Mouse (Mus musculus): ENCODE results near the gene Ntng1. TPM values are rescaled to one million over a fixed set of nuclear protein-coding genes. Genes with fewer than 3 reads are reported as not detected.

Ntng1 gene
- polyA plus RNA-seq, 1 experiment from 2014 or later: 3.3 TPM

- Histone ChIP-seq H3K4me1 (no peaks in the 10 kb centered on the region), H3K4me3 (replicated peaks) (no peak overlapping the region), H3K36me3 (no peaks in the 10 kb centered on the region), H3K9ac (no peak overlapping the region), H3K27ac (replicated peaks) (no peak overlapping the region), H3K27me3 (no peaks in the 10 kb centered on the region), H3K9me3 (replicated peaks) (no peaks in the 10 kb centered on the region), H3K4me2 (replicated peaks) (no peak overlapping the region)
- WGBS: 51% methylated on average over 18 of the region's 18 CpGs
- no peak for ATAC-seq (ENCODE audit: insufficient number of reproducible peaks, low FRiP score, low TSS enrichment, low read depth)
Observed at GRCm38 (mm10) chr3:110131043-110131891, 12.5 kb downstream of the Ntng1 start.

- H3K4me1 ChIP-seq: no peaks in the 10 kb centered on the region
- H3K9ac ChIP-seq: no peak overlapping the region
- no peaks in the 10 kb centered on the region for H3K9me3 ChIP-seq (replicated peaks)
- no peak overlapping the region for H3K4me2 ChIP-seq (replicated peaks)
- H3K27me3 ChIP-seq: no peaks in the 10 kb centered on the region
- no peak overlapping the region for H3K27ac ChIP-seq (replicated peaks)
- no peaks in the 10 kb centered on the region for H3K36me3 ChIP-seq
- 66% methylated on average over 6 of the region's 6 CpGs for WGBS
- no peak overlapping the region for H3K4me3 ChIP-seq (replicated peaks)
- no peak for ATAC-seq (ENCODE audit: insufficient number of reproducible peaks, low FRiP score, low TSS enrichment, low read depth)
Observed at GRCm38 (mm10) chr3:110129607-110130006, 14.2 kb downstream of the Ntng1 start.

- Histone ChIP-seq H3K9me3 (replicated peaks) (no peaks in the 10 kb centered on the region), H3K4me3 (replicated peaks) (no peak overlapping the region), H3K36me3 (no peaks in the 10 kb centered on the region), H3K9ac (no peak overlapping the region), H3K27me3 (no peaks in the 10 kb centered on the region), H3K4me2 (replicated peaks) (no peak overlapping the region), H3K27ac (replicated peaks) (no peak overlapping the region), H3K4me1 (no peaks in the 10 kb centered on the region)
- ATAC-seq (ENCODE audit: insufficient number of reproducible peaks, low FRiP score, low TSS enrichment, low read depth): no peak
- 49% methylated on average over 2 of the region's 2 CpGs for WGBS
Observed at GRCm38 (mm10) chr3:110105982-110106381, 37.8 kb downstream of the Ntng1 start.

- Histone ChIP-seq H3K4me3 (replicated peaks) (no peak overlapping the region), H3K4me1 (no peaks in the 10 kb centered on the region), H3K4me2 (replicated peaks) (no peak overlapping the region), H3K9me3 (replicated peaks) (no peaks in the 10 kb centered on the region), H3K27me3 (no peaks in the 10 kb centered on the region), H3K9ac (no peak overlapping the region), H3K27ac (replicated peaks) (no peak overlapping the region), H3K36me3 (no peaks in the 10 kb centered on the region)
- 77% methylated on average over 2 of the region's 2 CpGs for WGBS
- ATAC-seq (ENCODE audit: insufficient number of reproducible peaks, low FRiP score, low TSS enrichment, low read depth): no peak
Observed at GRCm38 (mm10) chr3:110094407-110094806, 49.4 kb downstream of the Ntng1 start.

GRCm38 (mm10) chr3:110094003-110094402 is 49.8 kb downstream of the Ntng1 start:
- Histone ChIP-seq H3K4me2 (replicated peaks) (no peak overlapping the region), H3K4me3 (replicated peaks) (no peak overlapping the region), H3K9me3 (replicated peaks) (no peaks in the 10 kb centered on the region), H3K4me1 (no peaks in the 10 kb centered on the region), H3K27me3 (no peaks in the 10 kb centered on the region), H3K9ac (no peak overlapping the region), H3K36me3 (no peaks in the 10 kb centered on the region), H3K27ac (replicated peaks) (no peak overlapping the region)
- 71% methylated on average over 3 of the region's 3 CpGs for WGBS
- ATAC-seq (ENCODE audit: insufficient number of reproducible peaks, low FRiP score, low TSS enrichment, low read depth): no peak

- 83% methylated on average over 3 of the region's 3 CpGs for WGBS
Observed at GRCm38 (mm10) chr3:110092521-110092920, 51.3 kb downstream of the Ntng1 start.

GRCm38 (mm10) chr3:110087189-110087588 is 56.6 kb downstream of the Ntng1 start:
- Histone ChIP-seq H3K27ac (replicated peaks) (no peak overlapping the region), H3K9ac (no peak overlapping the region), H3K36me3 (no peaks in the 10 kb centered on the region), H3K4me3 (replicated peaks) (no peak overlapping the region), H3K4me2 (replicated peaks) (no peak overlapping the region), H3K27me3 (no peaks in the 10 kb centered on the region), H3K4me1 (no peaks in the 10 kb centered on the region), H3K9me3 (replicated peaks) (no peaks in the 10 kb centered on the region)
- 78% methylated on average over 6 of the region's 6 CpGs for WGBS
- ATAC-seq (ENCODE audit: insufficient number of reproducible peaks, low FRiP score, low TSS enrichment, low read depth): no peak

More at GRCm38 (mm10) chr3:110092521-110092920, 51.3 kb downstream of the Ntng1 start:
- Histone ChIP-seq H3K27ac (replicated peaks) (no peak overlapping the region), H3K4me3 (replicated peaks) (no peak overlapping the region), H3K4me2 (replicated peaks) (no peak overlapping the region), H3K27me3 (no peaks in the 10 kb centered on the region), H3K4me1 (no peaks in the 10 kb centered on the region), H3K9ac (no peak overlapping the region), H3K36me3 (no peaks in the 10 kb centered on the region), H3K9me3 (replicated peaks) (no peaks in the 10 kb centered on the region)
- ATAC-seq (ENCODE audit: insufficient number of reproducible peaks, low FRiP score, low TSS enrichment, low read depth): no peak

- H3K4me1 ChIP-seq: no peaks in the 10 kb centered on the region
- no peak overlapping the region for H3K27ac ChIP-seq (replicated peaks)
- H3K9ac ChIP-seq: no peak overlapping the region
- no peak overlapping the region for H3K4me3 ChIP-seq (replicated peaks)
- H3K4me2 ChIP-seq (replicated peaks): no peak overlapping the region
- no peak for ATAC-seq (ENCODE audit: insufficient number of reproducible peaks, low FRiP score, low TSS enrichment, low read depth)
- no peaks in the 10 kb centered on the region for H3K36me3 ChIP-seq
- no peaks in the 10 kb centered on the region for H3K9me3 ChIP-seq (replicated peaks)
- 71% methylated on average over 2 of the region's 2 CpGs for WGBS
- no peaks in the 10 kb centered on the region for H3K27me3 ChIP-seq
Observed at GRCm38 (mm10) chr3:110085336-110085735, 58.5 kb downstream of the Ntng1 start.

GRCm38 (mm10) chr3:110064709-110065256 is 79.0 kb downstream of the Ntng1 start:
- H3K4me3 ChIP-seq (replicated peaks): no peak overlapping the region
- no peaks in the 10 kb centered on the region for H3K4me1 ChIP-seq
- no peak overlapping the region for H3K4me2 ChIP-seq (replicated peaks)
- no peaks in the 10 kb centered on the region for H3K36me3 ChIP-seq
- no peaks in the 10 kb centered on the region for H3K9me3 ChIP-seq (replicated peaks)
- no peak overlapping the region for H3K27ac ChIP-seq (replicated peaks)
- H3K27me3 ChIP-seq: no peaks in the 10 kb centered on the region
- WGBS: 71% methylated on average over 6 of the region's 6 CpGs
- ATAC-seq (ENCODE audit: insufficient number of reproducible peaks, low FRiP score, low TSS enrichment, low read depth): no peak
- no peak overlapping the region for H3K9ac ChIP-seq

- WGBS: 60% methylated on average over 6 of the region's 6 CpGs
- Histone ChIP-seq H3K4me3 (replicated peaks) (no peak overlapping the region), H3K9ac (no peak overlapping the region), H3K36me3 (no peaks in the 10 kb centered on the region), H3K4me1 (no peaks in the 10 kb centered on the region), H3K27ac (replicated peaks) (no peak overlapping the region), H3K4me2 (replicated peaks) (no peak overlapping the region), H3K9me3 (replicated peaks) (no peaks in the 10 kb centered on the region), H3K27me3 (no peaks in the 10 kb centered on the region)
- ATAC-seq (ENCODE audit: insufficient number of reproducible peaks, low FRiP score, low TSS enrichment, low read depth): no peak
Observed at GRCm38 (mm10) chr3:110055915-110056314, 87.9 kb downstream of the Ntng1 start.

- WGBS: 79% methylated on average over 6 of the region's 6 CpGs
- no peaks in the 10 kb centered on the region for H3K36me3 ChIP-seq
- no peaks in the 10 kb centered on the region for H3K4me1 ChIP-seq
- H3K4me3 ChIP-seq (replicated peaks): no peak overlapping the region
- no peak overlapping the region for H3K4me2 ChIP-seq (replicated peaks)
- H3K9me3 ChIP-seq (replicated peaks): no peaks in the 10 kb centered on the region
- H3K9ac ChIP-seq: no peak overlapping the region
- ATAC-seq (ENCODE audit: insufficient number of reproducible peaks, low FRiP score, low TSS enrichment, low read depth): no peak
- no peak overlapping the region for H3K27ac ChIP-seq (replicated peaks)
- no peaks in the 10 kb centered on the region for H3K27me3 ChIP-seq
Observed at GRCm38 (mm10) chr3:110055433-110055832, 88.4 kb downstream of the Ntng1 start.

GRCm38 (mm10) chr3:110054125-110054524 is 89.7 kb downstream of the Ntng1 start:
- Histone ChIP-seq H3K36me3 (no peaks in the 10 kb centered on the region), H3K27ac (replicated peaks) (no peak overlapping the region), H3K27me3 (no peaks in the 10 kb centered on the region), H3K4me3 (replicated peaks) (no peak overlapping the region), H3K9ac (no peak overlapping the region), H3K4me2 (replicated peaks) (no peak overlapping the region), H3K4me1 (no peaks in the 10 kb centered on the region), H3K9me3 (replicated peaks) (no peaks in the 10 kb centered on the region)
- 92% methylated on average over 2 of the region's 2 CpGs for WGBS
- no peak for ATAC-seq (ENCODE audit: insufficient number of reproducible peaks, low FRiP score, low TSS enrichment, low read depth)
